Mouse (Mus musculus): ENCODE results near the gene Nt5m.

Nt5m gene

GRCm38 (mm10) chr11:59814311-59814710, 24.9 kb upstream of the Nt5m start:
- POLR2A ChIA-PET: interaction anchor here (0.6 to 7.5 kb wide), 25 partner anchors 9 to 723 kb away, joined by 3 to 75 read pairs (median 4); partner anchors contain the start of genes Cops3 (in 3 of the 4), Nt5m (in 3 of the 4), Pld6 (in 2 of the 4) and Rasd1 (in 1 of the 4)
- CTCF ChIA-PET: interaction anchor here in 2 of 4 experiments (0.8 to 1.7 kb wide), 2 partner anchors 35 kb away, joined by 3 to 8 read pairs; no protein-coding TSS in a partner anchor

GRCm38 (mm10) chr11:59814936-59815335, 24.3 kb upstream of the Nt5m start:
- CTCF ChIA-PET: interaction anchor here in 1 of 4 experiments (1.7 kb wide), 1 partner anchor 36 kb away, joined by 8 read pairs; no protein-coding TSS in a partner anchor
- POLR2A ChIA-PET: interaction anchor here (0.5 to 7.5 kb wide), 26 partner anchors 8 to 722 kb away, joined by 3 to 75 read pairs (median 4); partner anchors contain the start of genes Cops3 (in 3 of the 4), Nt5m (in 3 of the 4), Pld6 (in 2 of the 4) and Rasd1 (in 1 of the 4)

GRCm38 (mm10) chr11:59815482-59816065, 23.7 kb upstream of the Nt5m start:
- ChIA-PET POLR2A (interaction anchor here (0.5 to 7.2 kb wide), 13 partner anchors 8 to 144 kb away, joined by 3 to 72 read pairs (median 3); partner anchors contain the start of genes Cops3 (in 1 of the 4), Nt5m (in 1 of the 4) and Pld6 (in 1 of the 4)), CTCF (interaction anchor here in 1 of 4 experiments (1.7 kb wide), 1 partner anchor 37 kb away, joined by 8 read pairs; no protein-coding TSS in a partner anchor)

- ChIA-PET POLR2A (interaction anchor here in 1 of 4 experiments (1.1 to 1.5 kb wide), 2 partner anchors 11 to 20 kb away, joined by 3 to 4 read pairs; no protein-coding TSS in a partner anchor), CTCF (no interaction called here)
Observed at GRCm38 (mm10) chr11:59817916-59818315, 21.3 kb upstream of the Nt5m start.

GRCm38 (mm10) chr11:59821625-59822024, 17.6 kb upstream of the Nt5m start:
- ChIA-PET POLR2A (interaction anchor here in 3 of 4 experiments (1.1 to 10.5 kb wide), 11 partner anchors 8 to 255 kb away, joined by 3 to 75 read pairs (median 5); partner anchors contain the start of genes Cops3 (in 1 of the 3), Flcn (in 1 of the 3) and Nt5m (in 1 of the 3)), CTCF (interaction anchor here in 1 of 4 experiments (1.1 kb wide), 1 partner anchor 21 kb away, joined by 3 read pairs; no protein-coding TSS in a partner anchor)

- CTCF ChIA-PET: interaction anchor here (0.6 to 1.2 kb wide), 8 partner anchors 9 to 438 kb away, joined by 3 to 8 read pairs (median 4); partner anchors contain the start of gene Zkscan17 (in 1 of the 4)
- POLR2A ChIA-PET: interaction anchor here in 3 of 4 experiments (0.5 to 6.6 kb wide), 16 partner anchors 11 to 954 kb away, joined by 3 to 75 read pairs (median 6); partner anchors contain the start of genes Flcn (in 2 of the 3) and Pld6 (in 1 of the 3)
Observed at GRCm38 (mm10) chr11:59837789-59838188, 1.5 kb upstream of the Nt5m start.

GRCm38 (mm10) chr11:59838426-59838825, 821 bp upstream of the Nt5m start:
- ChIA-PET POLR2A (interaction anchor here (0.5 to 6.6 kb wide), 28 partner anchors 8 to 700 kb away, joined by 3 to 75 read pairs (median 6); partner anchors contain the start of genes Flcn (in 2 of the 4), Atpaf2 (in 1 of the 4), Gid4 (in 1 of the 4) and Pld6 (in 1 of the 4)), CTCF (interaction anchor here in 3 of 4 experiments (1.0 to 1.8 kb wide), 4 partner anchors 8 to 60 kb away, joined by 3 to 5 read pairs (median 4); no protein-coding TSS in a partner anchor)

GRCm38 (mm10) chr11:59839459-59840126, 346 bp downstream of the Nt5m start, which contains the start of gene Cops3:
Cops3 (minus strand) TSS chr11:59839838.
- POLR2A ChIA-PET: interaction anchor here (0.6 to 6.6 kb wide), 34 partner anchors 8 to 578 kb away, joined by 3 to 75 read pairs (median 4); partner anchors contain the start of genes Pld6 (in 3 of the 4), Flcn (in 2 of the 4), Atpaf2 (in 1 of the 4) and Gid4 (in 1 of the 4)

GRCm38 (mm10) chr11:59846311-59846710, 7.1 kb downstream of the Nt5m start:
- CTCF ChIA-PET: interaction anchor here (0.5 to 3.0 kb wide), 12 partner anchors 8 to 555 kb away, joined by 3 to 12 read pairs (median 4); partner anchors contain the start of genes Rasd1 (in 1 of the 4), Wnt3a (in 1 of the 4) and Zkscan17 (in 1 of the 4)
- POLR2A ChIA-PET: interaction anchor here in 3 of 4 experiments (0.8 to 8.5 kb wide), 23 partner anchors 8 to 487 kb away, joined by 3 to 61 read pairs (median 4); partner anchors contain the start of genes Flcn (in 2 of the 3), Cops3 (in 1 of the 3), Nt5m (in 1 of the 3) and Rasd1 (in 1 of the 3)

More at GRCm38 (mm10) chr11:59839459-59840126, 346 bp downstream of the Nt5m start, which contains the start of gene Cops3:
- CTCF ChIA-PET: interaction anchor here in 3 of 4 experiments (1.2 to 1.8 kb wide), 4 partner anchors 8 to 313 kb away, joined by 3 to 5 read pairs (median 4); partner anchors contain the start of gene Zkscan17 (in 1 of the 3)

GRCm38 (mm10) chr11:59847131-59847530, 7.9 kb downstream of the Nt5m start:
- CTCF ChIA-PET: interaction anchor here (0.5 to 3.0 kb wide), 13 partner anchors 10 to 446 kb away, joined by 3 to 12 read pairs (median 4); partner anchors contain the start of genes Pld6 (in 1 of the 4) and Rasd1 (in 1 of the 4)
- POLR2A ChIA-PET: interaction anchor here in 3 of 4 experiments (0.5 to 8.5 kb wide), 25 partner anchors 8 to 268 kb away, joined by 3 to 61 read pairs (median 4); partner anchors contain the start of genes Cops3 (in 2 of the 3), Flcn (in 2 of the 3), Nt5m (in 2 of the 3) and Rasd1 (in 1 of the 3)

GRCm38 (mm10) chr11:59847891-59848884, 8.9 kb downstream of the Nt5m start:
- CTCF ChIA-PET: interaction anchor here (0.6 to 3.0 kb wide), 14 partner anchors 9 to 352 kb away, joined by 3 to 12 read pairs (median 4); partner anchors contain the start of genes Cops3 (in 1 of the 4), Nt5m (in 1 of the 4) and Pld6 (in 1 of the 4)
- POLR2A ChIA-PET: interaction anchor here in 3 of 4 experiments (0.5 to 8.5 kb wide), 27 partner anchors 9 to 455 kb away, joined by 3 to 61 read pairs (median 4); partner anchors contain the start of genes Cops3 (in 2 of the 3), Flcn (in 2 of the 3), Nt5m (in 2 of the 3) and Pld6 (in 1 of the 3)

- CTCF ChIA-PET: interaction anchor here in 2 of 4 experiments (0.5 to 1.6 kb wide), 3 partner anchors 112 to 326 kb away, joined by 3 to 5 read pairs (median 3); partner anchors contain the start of genes Rasd1 (in 1 of the 2) and Zkscan17 (in 1 of the 2)
- POLR2A ChIA-PET: interaction anchor here in 2 of 4 experiments (0.8 to 8.5 kb wide), 4 partner anchors 13 to 57 kb away, joined by 3 to 61 read pairs (median 6); partner anchors contain the start of genes Cops3 (in 2 of the 2) and Nt5m (in 2 of the 2)
Observed at GRCm38 (mm10) chr11:59852865-59853264, 13.6 kb downstream of the Nt5m start.

GRCm38 (mm10) chr11:59860467-59860866, 21.2 kb downstream of the Nt5m start:
- ChIA-PET CTCF (interaction anchor here in 2 of 4 experiments (0.8 to 1.3 kb wide), 2 partner anchors 82 to 217 kb away, joined by 3 to 4 read pairs; no protein-coding TSS in a partner anchor), POLR2A (interaction anchor here in 3 of 4 experiments (0.9 to 3.3 kb wide), 9 partner anchors 12 to 104 kb away, joined by 3 to 16 read pairs (median 4); partner anchors contain the start of gene Rasd1 (in 2 of the 3))

GRCm38 (mm10) chr11:59864316-59864715, 25.1 kb downstream of the Nt5m start:
- ChIA-PET CTCF (interaction anchor here in 1 of 4 experiments (1.3 kb wide), 1 partner anchor 443 kb away, joined by 3 read pairs; no protein-coding TSS in a partner anchor), POLR2A (interaction anchor here in 1 of 4 experiments (1.3 kb wide), 1 partner anchor 17 kb away, joined by 3 read pairs; no protein-coding TSS in a partner anchor)

- CTCF ChIA-PET: interaction anchor here in 1 of 4 experiments (1.3 kb wide), 1 partner anchor 204 kb away, joined by 3 read pairs; no protein-coding TSS in a partner anchor
- POLR2A ChIA-PET: interaction anchor here in 2 of 4 experiments (0.7 to 1.2 kb wide), 3 partner anchors 9 to 87 kb away, joined by 3 read pairs; no protein-coding TSS in a partner anchor
Observed at GRCm38 (mm10) chr11:59872124-59872523, 32.9 kb downstream of the Nt5m start.
